Mouse (Mus musculus) bone marrow, adult 2 months (tissue): ENCODE measurements around the gene Zfp27.

Source experiments
- CTCF ChIP-seq: fragments of 200-500 bp; IDR thresholded peaks from 2 replicates; pipeline ENCODE4 v1.5.1; 2011; ENCODE audit warnings: low read length, control low read depth; ENCODE audit not compliant: control insufficient read depth, insufficient read depth
- POLR2A ChIP-seq: fragments of 200-500 bp; IDR thresholded peaks from 2 replicates; pipeline ENCODE4 v1.6.1; 2011; ENCODE audit warnings: low read depth, mild to moderate bottlenecking, control low read depth, low read length, borderline replicate concordance; ENCODE audit not compliant: control insufficient read depth

DNA sequence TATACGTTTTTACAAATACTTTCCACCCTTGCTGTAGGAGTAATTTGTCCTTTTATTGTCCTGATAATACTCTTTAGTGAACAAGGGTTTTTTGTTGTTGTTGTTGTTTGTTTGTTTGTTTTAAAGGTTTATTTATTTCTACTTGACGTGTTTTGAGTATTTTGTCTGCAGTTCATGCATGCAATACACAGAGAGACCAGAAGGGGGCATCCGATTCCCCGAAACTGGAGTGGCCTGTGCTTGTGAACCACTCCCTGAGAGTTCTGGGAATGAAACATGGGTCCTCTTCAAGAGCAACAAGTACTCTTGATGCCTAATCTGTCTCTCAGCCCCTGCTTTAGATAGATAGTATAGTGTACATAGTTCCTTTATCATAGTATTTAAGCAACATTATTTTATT, 48.4 kb upstream of the Zfp27 start:
- TF ChIP-seq CTCF, result peak; percentile 57; the same call in 1 of the 2 replicates
- TF ChIP-seq POLR2A, result no peak
